Mouse (Mus musculus): Measurements from ENCODE around the gene Abca8b. TPM values are rescaled to one million over a fixed set of nuclear protein-coding genes. Genes with fewer than 3 reads are reported as not detected.
"Not testable (repeated sequence)": the region's sequence is repeated elsewhere in the genome, so short reads cannot be mapped to it uniquely, and the experiment has no call there.

The Abca8b gene
- polyA plus RNA-seq, 1 experiment from 2014 or later: 9.8 TPM

- Histone ChIP-seq H3K27me3 (ENCODE audit: control insufficient read depth, insufficient read depth, low read depth, low read length) (no peaks in the 10 kb centered on the region), H3K36me3 (ENCODE audit: control insufficient read depth, insufficient read depth) (no peaks in the 10 kb centered on the region), H3K9me3 (replicated peaks; ENCODE audit: control insufficient read depth, low read length) (no peaks in the 10 kb centered on the region), H3K9ac (ENCODE audit: low read depth, low read length) (no peak overlapping the region), H3K4me3 (ENCODE audit: low read depth, low read length) (no peak overlapping the region), H3K4me2 (ENCODE audit: low read depth, low read length) (no peak overlapping the region), H3K4me1 (ENCODE audit: control insufficient read depth, low read depth, low read length) (no peaks in the 10 kb centered on the region; the same call in 1 of the 2 replicates), H3K27ac (ENCODE audit: low read length) (no peak overlapping the region)
- 28% methylated on average over 7 of the region's 7 CpGs for WGBS (ENCODE audit: insufficient replicate concordance)
- no peak for ATAC-seq (ENCODE audit: low read depth)
These were observed 68.6 kb downstream of the Abca8b start for GRCm38 (mm10) chr11:109926718-109927680.

- Histone ChIP-seq H3K4me2 (ENCODE audit: low read depth, low read length) (no peak overlapping the region), H3K4me3 (ENCODE audit: low read depth, low read length) (no peak overlapping the region), H3K9ac (ENCODE audit: low read depth, low read length) (no peak overlapping the region), H3K27me3 (ENCODE audit: control insufficient read depth, insufficient read depth, low read depth, low read length) (no peaks in the 10 kb centered on the region), H3K36me3 (ENCODE audit: control insufficient read depth, insufficient read depth) (no peaks in the 10 kb centered on the region), H3K27ac (ENCODE audit: low read length) (no peak overlapping the region), H3K4me1 (ENCODE audit: control insufficient read depth, low read depth, low read length) (no peaks in the 10 kb centered on the region; the same call in 1 of the 2 replicates), H3K9me3 (replicated peaks; ENCODE audit: control insufficient read depth, low read length) (no peaks in the 10 kb centered on the region)
- 69% methylated on average over 3 of the region's 3 CpGs for WGBS (ENCODE audit: insufficient replicate concordance)
- ATAC-seq (ENCODE audit: low read depth): no peak
These were observed 73.4 kb downstream of the Abca8b start for GRCm38 (mm10) chr11:109922236-109922635.

- 42% methylated on average over 2 of the region's 2 CpGs for WGBS (ENCODE audit: insufficient replicate concordance)
These were observed 76.2 kb downstream of the Abca8b start for GRCm38 (mm10) chr11:109919480-109919879.

GRCm38 (mm10) chr11:109916654-109917053 is 79.0 kb downstream of the Abca8b start:
- H3K27ac ChIP-seq (ENCODE audit: low read length): no peak overlapping the region
- H3K9ac ChIP-seq (ENCODE audit: low read depth, low read length): no peak overlapping the region
- no peak overlapping the region for H3K4me2 ChIP-seq (ENCODE audit: low read depth, low read length)
- no peak overlapping the region for H3K4me3 ChIP-seq (ENCODE audit: low read depth, low read length)
- no peak for ATAC-seq (ENCODE audit: low read depth)
- 74% methylated on average over 10 of the region's 10 CpGs for WGBS (ENCODE audit: insufficient replicate concordance)
- H3K9me3 ChIP-seq (replicated peaks; ENCODE audit: control insufficient read depth, low read length): no peaks in the 10 kb centered on the region
- H3K36me3 ChIP-seq (ENCODE audit: control insufficient read depth, insufficient read depth): no peaks in the 10 kb centered on the region
- H3K27me3 ChIP-seq (ENCODE audit: control insufficient read depth, insufficient read depth, low read depth, low read length): no peaks in the 10 kb centered on the region
- H3K4me1 ChIP-seq (ENCODE audit: control insufficient read depth, low read depth, low read length): no peaks in the 10 kb centered on the region

More at GRCm38 (mm10) chr11:109919480-109919879, 76.2 kb downstream of the Abca8b start:
- Histone ChIP-seq H3K9ac (ENCODE audit: low read depth, low read length) (no peak overlapping the region), H3K9me3 (replicated peaks; ENCODE audit: control insufficient read depth, low read length) (no peaks in the 10 kb centered on the region), H3K27me3 (ENCODE audit: control insufficient read depth, insufficient read depth, low read depth, low read length) (no peaks in the 10 kb centered on the region), H3K4me3 (ENCODE audit: low read depth, low read length) (no peak overlapping the region), H3K36me3 (ENCODE audit: control insufficient read depth, insufficient read depth) (no peaks in the 10 kb centered on the region), H3K27ac (ENCODE audit: low read length) (no peak overlapping the region), H3K4me1 (ENCODE audit: control insufficient read depth, low read depth, low read length) (no peaks in the 10 kb centered on the region), H3K4me2 (ENCODE audit: low read depth, low read length) (no peak overlapping the region)
- no peak for ATAC-seq (ENCODE audit: low read depth)

- not testable (repeated sequence) for H3K27ac ChIP-seq (ENCODE audit: low read length); H3K4me1 ChIP-seq (ENCODE audit: control insufficient read depth, low read depth, low read length); H3K4me3 ChIP-seq (ENCODE audit: low read depth, low read length); H3K9ac ChIP-seq (ENCODE audit: low read depth, low read length); H3K9me3 ChIP-seq (replicated peaks; ENCODE audit: control insufficient read depth, low read length); H3K36me3 ChIP-seq (ENCODE audit: control insufficient read depth, insufficient read depth); H3K4me2 ChIP-seq (ENCODE audit: low read depth, low read length); ATAC-seq (ENCODE audit: low read depth); H3K27me3 ChIP-seq (ENCODE audit: control insufficient read depth, insufficient read depth, low read depth, low read length)
- WGBS (ENCODE audit: insufficient replicate concordance): 62% methylated on average over 8 of the region's 8 CpGs
These were observed 82.5 kb downstream of the Abca8b start for GRCm38 (mm10) chr11:109913156-109913555.

GRCm38 (mm10) chr11:109912118-109912517 is 83.5 kb downstream of the Abca8b start:
- not testable (repeated sequence) for H3K27ac ChIP-seq (ENCODE audit: low read length); H3K9me3 ChIP-seq (replicated peaks; ENCODE audit: control insufficient read depth, low read length); H3K36me3 ChIP-seq (ENCODE audit: control insufficient read depth, insufficient read depth); H3K27me3 ChIP-seq (ENCODE audit: control insufficient read depth, insufficient read depth, low read depth, low read length); H3K9ac ChIP-seq (ENCODE audit: low read depth, low read length); H3K4me2 ChIP-seq (ENCODE audit: low read depth, low read length); H3K4me3 ChIP-seq (ENCODE audit: low read depth, low read length); H3K4me1 ChIP-seq (ENCODE audit: control insufficient read depth, low read depth, low read length); ATAC-seq (ENCODE audit: low read depth)
- 40% methylated on average over 1 of the region's 1 CpGs for WGBS (ENCODE audit: insufficient replicate concordance)

- ATAC-seq (ENCODE audit: low read depth): no peak
- no peak overlapping the region for H3K9ac ChIP-seq (ENCODE audit: low read depth, low read length)
- no peaks in the 10 kb centered on the region for H3K9me3 ChIP-seq (replicated peaks; ENCODE audit: control insufficient read depth, low read length)
- 64% methylated on average over 2 of the region's 2 CpGs for WGBS (ENCODE audit: insufficient replicate concordance)
- H3K4me1 ChIP-seq (ENCODE audit: control insufficient read depth, low read depth, low read length): no peaks in the 10 kb centered on the region
- H3K4me3 ChIP-seq (ENCODE audit: low read depth, low read length): no peak overlapping the region
- no peaks in the 10 kb centered on the region for H3K36me3 ChIP-seq (ENCODE audit: control insufficient read depth, insufficient read depth)
- no peaks in the 10 kb centered on the region for H3K27me3 ChIP-seq (ENCODE audit: control insufficient read depth, insufficient read depth, low read depth, low read length)
- H3K4me2 ChIP-seq (ENCODE audit: low read depth, low read length): no peak overlapping the region
- no peak overlapping the region for H3K27ac ChIP-seq (ENCODE audit: low read length)
These were observed 85.8 kb downstream of the Abca8b start for GRCm38 (mm10) chr11:109909801-109910200.

GRCm38 (mm10) chr11:109908207-109909031 is 87.2 kb downstream of the Abca8b start:
- 65% methylated on average over 10 of the region's 10 CpGs for WGBS (ENCODE audit: insufficient replicate concordance)
- Histone ChIP-seq H3K27me3 (ENCODE audit: control insufficient read depth, insufficient read depth, low read depth, low read length) (no peaks in the 10 kb centered on the region), H3K9ac (ENCODE audit: low read depth, low read length) (no peak overlapping the region), H3K4me3 (ENCODE audit: low read depth, low read length) (no peak overlapping the region), H3K36me3 (ENCODE audit: control insufficient read depth, insufficient read depth) (no peaks in the 10 kb centered on the region), H3K9me3 (replicated peaks; ENCODE audit: control insufficient read depth, low read length) (no peaks in the 10 kb centered on the region), H3K4me2 (ENCODE audit: low read depth, low read length) (no peak overlapping the region), H3K4me1 (ENCODE audit: control insufficient read depth, low read depth, low read length) (no peaks in the 10 kb centered on the region), H3K27ac (ENCODE audit: low read length) (no peak overlapping the region)
- no peak for ATAC-seq (ENCODE audit: low read depth)
